Mouse (Mus musculus): ENCODE results near the gene 1700012P22Rik. TPM values are rescaled to one million over a fixed set of nuclear protein-coding genes. Genes with fewer than 3 reads are reported as not detected.

Gene 1700012P22Rik
- total RNA-seq (2012; rRNA removed) (not detected in 2 replicates), total RNA-seq (2014; rRNA removed) (not detected in 2 replicates), polyA plus RNA-seq (2012; ENCODE audit: insufficient read length, low read depth) (not detected in 2 replicates)

DNA sequence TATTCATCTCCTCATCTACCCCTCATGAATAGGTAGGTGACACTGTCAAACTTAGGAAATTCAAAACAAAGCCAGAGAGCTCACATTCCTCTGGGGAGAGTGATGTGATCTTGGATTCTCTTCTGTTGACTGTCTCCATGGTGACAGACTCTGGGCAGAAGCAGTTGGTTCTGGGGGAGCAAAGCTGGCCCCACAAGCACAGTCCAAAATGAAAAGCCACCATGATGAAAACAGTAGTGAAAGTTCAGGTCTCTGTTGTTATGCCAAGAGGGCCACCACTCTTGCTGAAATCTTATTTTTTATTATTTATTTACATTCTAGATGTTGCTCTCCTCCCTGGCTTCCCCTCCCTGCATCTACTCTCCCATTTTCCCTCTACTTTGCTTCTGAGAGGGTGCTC lies at the start of gene 1700012P22Rik:
Gene 1700012P22Rik, minus strand, starts transcription at position 101 of the 400 bp plus-strand sequence.
- H3K79me2 ChIP-seq (replicated peaks; ENCODE audit: control insufficient read depth, extremely low read depth, insufficient read depth, poor library complexity, severe bottlenecking), result no peaks in the 10 kb centered on the region
- H3K4me3 ChIP-seq (replicated peaks in 1 of 3; ENCODE audit: low read depth in 2 of 3, low read length in 2 of 3, poor library complexity in 1 of 3), result no peak within 1 kb of the TSS
- no peak within 1 kb of the TSS for H3K27ac ChIP-seq (ENCODE audit: insufficient read depth, low read depth)
- H3K36me3 ChIP-seq (replicated peaks in 1 of 2; ENCODE audit: control insufficient read depth in 1 of 2, insufficient read depth in 1 of 2, low read length in 1 of 2), result no peaks in the 10 kb centered on the region
- dilution Hi-C loops (cut with MboI; ENCODE audit: extremely low pct_ligation_motif_present, extremely low pct_unique_long_range_greater_than_20kb, low sequenced_read_pairs), result no loop called here
- in situ Hi-C loops (cut with MboI; ENCODE audit: low pct_ligation_motif_present, low pct_unique_long_range_greater_than_20kb, low sequenced_read_pairs), result no loop called here
- TF ChIP-seq USF1 (IDR thresholded peaks at IDR 0.05; ENCODE audit: low read depth, low read length), result no peak
- no peak for TF ChIP-seq TCF12 (IDR thresholded peaks at IDR 0.05; ENCODE audit: low read depth, low read length)
- no peak for TF ChIP-seq ZKSCAN1 (IDR thresholded peaks at IDR 0.05; ENCODE audit: borderline replicate concordance, low read depth, low read length)
- no peak for TF ChIP-seq ZNF384 (IDR thresholded peaks at IDR 0.05; ENCODE audit: low read depth, low read length)
- TF ChIP-seq ZC3H11A (IDR thresholded peaks at IDR 0.05; ENCODE audit: low read depth, low read length), result no peak
- TF ChIP-seq MAZ (IDR thresholded peaks at IDR 0.05; ENCODE audit: low read depth, low read length), result no peak
- no peak for TF ChIP-seq MXI1 (IDR thresholded peaks at IDR 0.05; ENCODE audit: low read depth, low read length)
- no peak for TF ChIP-seq ELF1 (IDR thresholded peaks at IDR 0.05; ENCODE audit: low read depth, low read length)
- TF ChIP-seq EP300 (IDR thresholded peaks at IDR 0.05; ENCODE audit: low read length), result no peak
- TF ChIP-seq CTCF (conservative IDR thresholded peaks at IDR 0.05 in 1 of 2, IDR thresholded peaks at IDR 0.05 in 1 of 2; ENCODE audit: low read depth in 2 of 2, low read length in 2 of 2), result no peak
- no peak for TF ChIP-seq SMC3 (IDR thresholded peaks at IDR 0.05; ENCODE audit: low read depth, low read length)
- no peak for TF ChIP-seq MEF2A (IDR thresholded peaks at IDR 0.05; ENCODE audit: borderline replicate concordance, low read depth, low read length)
- TF ChIP-seq JUND (conservative IDR thresholded peaks at IDR 0.05; ENCODE audit: low read depth, low read length), result no peak
- TF ChIP-seq POLR2A (IDR thresholded peaks at IDR 0.05; ENCODE audit: low read depth, low read length), result no peak
- no peak for TF ChIP-seq RCOR1 (conservative IDR thresholded peaks at IDR 0.05; ENCODE audit: low read depth, low read length)
- H3K9me3 ChIP-seq (replicated peaks; ENCODE audit: low read length), result peaks cover 13% of the 10 kb centered on the region
- peaks cover 3% of the 10 kb centered on the region for H3K27me3 ChIP-seq (replicated peaks)
- no peaks in the 10 kb centered on the region for H3K4me1 ChIP-seq (ENCODE audit: control insufficient read depth in 1 of 2, insufficient read depth in 2 of 2)
- no peak within 1 kb of the TSS for H3K9ac ChIP-seq (ENCODE audit: insufficient read depth, low read depth)
- no peak within 1 kb of the TSS for H3K4me2 ChIP-seq (ENCODE audit: insufficient read depth, low read depth, poor library complexity, severe bottlenecking)
- DNase-seq (ENCODE audit: extremely low read depth), result no peak

DNA sequence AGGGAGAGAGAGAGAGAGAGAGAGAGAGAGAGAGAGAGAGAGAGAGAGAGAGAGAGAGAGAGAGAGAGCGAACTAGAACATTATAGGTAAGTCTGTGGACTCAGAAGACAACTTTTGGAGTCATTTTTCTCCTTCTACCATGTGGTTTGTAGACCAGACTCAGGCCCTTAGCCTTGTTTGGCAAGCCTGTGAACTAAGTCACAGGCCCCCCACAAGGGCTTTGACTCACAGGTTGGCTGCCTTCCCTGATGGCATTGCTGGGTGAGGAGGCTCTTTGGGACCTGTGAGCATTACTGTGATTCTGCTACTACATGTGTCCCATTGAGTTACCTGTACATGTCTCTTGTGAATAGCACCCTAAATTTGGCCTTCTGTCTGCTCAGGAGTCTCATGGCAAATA lies 29.5 kb upstream of the 1700012P22Rik start:
- dilution Hi-C loops (cut with MboI; ENCODE audit: extremely low pct_ligation_motif_present, extremely low pct_unique_long_range_greater_than_20kb, low sequenced_read_pairs), result no loop called here
- H3K36me3 ChIP-seq (replicated peaks in 1 of 2; ENCODE audit: control insufficient read depth in 1 of 2, insufficient read depth in 1 of 2, low read length in 1 of 2), result no peaks in the 10 kb centered on the region
- DNase-seq (ENCODE audit: extremely low read depth), result no peak
- no peaks in the 10 kb centered on the region for H3K4me1 ChIP-seq (ENCODE audit: control insufficient read depth in 1 of 2, insufficient read depth in 2 of 2)
- no peak overlapping the region for H3K27ac ChIP-seq (ENCODE audit: insufficient read depth, low read depth)
- no peaks in the 10 kb centered on the region for H3K79me2 ChIP-seq (replicated peaks; ENCODE audit: control insufficient read depth, extremely low read depth, insufficient read depth, poor library complexity, severe bottlenecking)
- peaks cover 18% of the 10 kb centered on the region for H3K9me3 ChIP-seq (replicated peaks; ENCODE audit: low read length)
- no peak overlapping the region for H3K4me3 ChIP-seq (replicated peaks in 1 of 3; ENCODE audit: low read depth in 2 of 3, low read length in 2 of 3, poor library complexity in 1 of 3)
- TF ChIP-seq BHLHE40 (IDR thresholded peaks at IDR 0.05; ENCODE audit: low read depth, low read length), result no peak
- no peak for TF ChIP-seq EP300 (IDR thresholded peaks at IDR 0.05; ENCODE audit: low read length)
- TF ChIP-seq ZC3H11A (IDR thresholded peaks at IDR 0.05; ENCODE audit: low read depth, low read length), result no peak
- no peak for TF ChIP-seq JUN (IDR thresholded peaks at IDR 0.05; ENCODE audit: insufficient read depth, low read depth, low read length)
- TF ChIP-seq CHD2 (IDR thresholded peaks at IDR 0.05; ENCODE audit: low read length), result no peak
- TF ChIP-seq UBTF (IDR thresholded peaks at IDR 0.05; ENCODE audit: low read depth, low read length), result no peak
- no peak for TF ChIP-seq ETS1 (conservative IDR thresholded peaks at IDR 0.05; ENCODE audit: low read depth, low read length)
- no peak for TF ChIP-seq NRF1 (IDR thresholded peaks at IDR 0.05; ENCODE audit: low read depth, low read length)
- no peak for TF ChIP-seq IRF4 (IDR thresholded peaks at IDR 0.05; ENCODE audit: low read depth, low read length)
- TF ChIP-seq MAFK (IDR thresholded peaks at IDR 0.05; ENCODE audit: insufficient replicate concordance, low read length), result no peak
- TF ChIP-seq USF2 (conservative IDR thresholded peaks at IDR 0.05; ENCODE audit: low read depth, low read length), result no peak
- no peak for TF ChIP-seq RAD21 (IDR thresholded peaks at IDR 0.05; ENCODE audit: low read depth, low read length)
- no peak for TF ChIP-seq SMC3 (IDR thresholded peaks at IDR 0.05; ENCODE audit: low read depth, low read length)
- TF ChIP-seq RCOR1 (conservative IDR thresholded peaks at IDR 0.05; ENCODE audit: low read depth, low read length), result no peak
- TF ChIP-seq HCFC1 (IDR thresholded peaks at IDR 0.05; ENCODE audit: low read depth, low read length), result no peak
- no peak for TF ChIP-seq MXI1 (IDR thresholded peaks at IDR 0.05; ENCODE audit: low read depth, low read length)
- H3K9ac ChIP-seq (ENCODE audit: insufficient read depth, low read depth), result no peak overlapping the region
- in situ Hi-C loops (cut with MboI; ENCODE audit: low pct_ligation_motif_present, low pct_unique_long_range_greater_than_20kb, low sequenced_read_pairs), result no loop called here
- H3K4me2 ChIP-seq (ENCODE audit: insufficient read depth, low read depth, poor library complexity, severe bottlenecking), result no peak overlapping the region
- H3K27me3 ChIP-seq (replicated peaks), result peaks cover 9% of the 10 kb centered on the region

All from CH12.LX (cell line).